Mouse (Mus musculus) stomach, embryonic 15.5 days (tissue): Measurements from ENCODE around the gene Plpp1. TPM values are rescaled to one million over a fixed set of nuclear protein-coding genes. Genes with fewer than 3 reads are reported as not detected.

Experiments
- ATAC-seq: fragments of 200-750 bp; cut with Nextera tagmentation; 2 replicates; pipeline ENCODE4 v1.8.0; 2017; ENCODE audit warnings: low read depth, moderate number of reproducible peaks, moderate TSS enrichment; ENCODE audit not compliant: insufficient read depth, low FRiP score
- H3K27ac ChIP-seq: fragments of 300-500 bp; sonication (generic); 2 replicates; pipeline ENCODE4 v1.5.1; 2015; ENCODE audit warnings: mild to moderate bottlenecking, inconsistent platforms
- H3K27me3 ChIP-seq: fragments of 300-500 bp; sonication (generic); replicated peaks from 2 replicates; pipeline ENCODE4 v1.6.1; 2015; ENCODE audit warnings: inconsistent platforms
- H3K36me3 ChIP-seq: fragments of 300-500 bp; sonication (generic); 2 replicates; pipeline ENCODE4 v1.6.1; 2015; ENCODE audit warnings: inconsistent platforms
- H3K4me1 ChIP-seq: fragments of 300-500 bp; sonication (generic); 2 replicates; pipeline ENCODE4 v1.6.1; 2015; ENCODE audit warnings: inconsistent platforms
- H3K4me2 ChIP-seq: fragments of 300-500 bp; sonication (generic); 2 replicates; pipeline ENCODE4 v1.6.1; 2015; ENCODE audit warnings: mild to moderate bottlenecking, inconsistent platforms
- H3K4me3 ChIP-seq: fragments of 300-500 bp; sonication (generic); replicated peaks from 2 replicates; pipeline ENCODE4 v1.5.1; 2015; ENCODE audit warnings: inconsistent platforms
- H3K9ac ChIP-seq: fragments of 300-500 bp; sonication (generic); 2 replicates; pipeline ENCODE4 v1.6.1; 2015; ENCODE audit warnings: inconsistent platforms
- H3K9me3 ChIP-seq: fragments of 300-500 bp; sonication (generic); 2 replicates; pipeline ENCODE4 v1.6.1; 2016; ENCODE audit warnings: inconsistent platforms
- WGBS: fragments of 180-500 bp; shearing (Covaris S2); methylation state at CpG from one replicate; pipeline ENCODE4 v1.1.7; 2015; 5-methylcytosine and 5-hydroxymethylcytosine counted together
- polyA plus RNA-seq: library from polyadenylated mRNA; unstranded; fragments of >200 nt; fragmentation: Nextera tagmentation; extraction: Ambion mirVana; gene quantifications from 2 replicates; pipeline ENCODE4 v1.2.1, GENCODE M21; 2015

The Plpp1 gene
- polyA plus RNA-seq, 1 experiment from 2014 or later = 102 TPM

GRCm38 (mm10) chr13:112825479-112825878 is 24.9 kb downstream of the Plpp1 start:
- no peaks in the 10 kb centered on the region for H3K9me3 ChIP-seq
- no peak overlapping the region for H3K27ac ChIP-seq
- no peak overlapping the region for H3K4me3 ChIP-seq
- H3K4me1 ChIP-seq = no peaks in the 10 kb centered on the region
- 62% methylated on average over 6 of the region's 6 CpGs for WGBS
- no peak overlapping the region for H3K4me2 ChIP-seq
- H3K36me3 ChIP-seq = no peaks in the 10 kb centered on the region
- H3K9ac ChIP-seq = no peak overlapping the region
- no peak for ATAC-seq
- H3K27me3 ChIP-seq = no peaks in the 10 kb centered on the region

GRCm38 (mm10) chr13:112829619-112830018 is 29.0 kb downstream of the Plpp1 start:
- no peak overlapping the region for H3K4me3 ChIP-seq
- no peaks in the 10 kb centered on the region for H3K9me3 ChIP-seq
- no peak overlapping the region for H3K9ac ChIP-seq
- no peaks in the 10 kb centered on the region for H3K27me3 ChIP-seq
- no peak overlapping the region for H3K27ac ChIP-seq
- 80% methylated on average over 2 of the region's 2 CpGs for WGBS
- ATAC-seq = no peak
- H3K36me3 ChIP-seq = no peaks in the 10 kb centered on the region
- no peak overlapping the region for H3K4me2 ChIP-seq
- peaks cover 2% of the 10 kb centered on the region; the same call in 1 of the 2 replicates for H3K4me1 ChIP-seq

DNA sequence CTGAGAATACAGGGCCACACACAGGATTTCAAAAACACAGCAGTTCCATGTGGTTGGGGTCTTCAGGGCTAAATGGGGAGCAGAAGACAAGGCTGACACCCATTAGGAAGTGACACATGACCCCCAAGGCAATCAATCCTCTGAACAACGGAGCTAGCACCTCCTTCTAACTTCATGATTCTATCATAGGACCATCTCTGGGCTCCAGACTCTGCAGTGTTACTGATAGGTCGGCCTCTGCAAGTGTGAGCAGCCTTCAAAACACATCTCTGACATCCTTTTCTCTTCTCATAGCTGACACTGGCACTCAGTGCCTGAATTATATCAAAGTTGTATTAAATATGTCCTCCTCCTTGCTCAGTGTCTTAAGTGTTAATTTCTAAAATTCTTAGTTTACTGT is 32.0 kb downstream of the Plpp1 start:
- Histone ChIP-seq H3K27ac (no peak overlapping the region), H3K4me1 (peaks cover 5% of the 10 kb centered on the region; the same call in 1 of the 2 replicates), H3K27me3 (no peaks in the 10 kb centered on the region), H3K9ac (no peak overlapping the region), H3K9me3 (no peaks in the 10 kb centered on the region), H3K36me3 (no peaks in the 10 kb centered on the region), H3K4me3 (no peak overlapping the region), H3K4me2 (no peak overlapping the region)
- 35% methylated on average over 2 of the region's 2 CpGs for WGBS
- no peak for ATAC-seq

GRCm38 (mm10) chr13:112833253-112833894 is 32.8 kb downstream of the Plpp1 start:
- Histone ChIP-seq H3K9me3 (no peaks in the 10 kb centered on the region), H3K36me3 (no peaks in the 10 kb centered on the region), H3K4me1 (peaks cover 5% of the 10 kb centered on the region; the same call in 1 of the 2 replicates), H3K4me2 (no peak overlapping the region), H3K9ac (no peak overlapping the region), H3K27ac (no peak overlapping the region), H3K27me3 (no peaks in the 10 kb centered on the region), H3K4me3 (no peak overlapping the region)
- 73% methylated on average over 20 of the region's 20 CpGs for WGBS
- peak; percentile 45; the same call in 1 of the 2 replicates for ATAC-seq

GRCm38 (mm10) chr13:112833895-112834263 is 33.3 kb downstream of the Plpp1 start:
- Histone ChIP-seq H3K27ac (no peak overlapping the region), H3K4me1 (peaks cover 5% of the 10 kb centered on the region; the same call in 1 of the 2 replicates), H3K4me2 (no peak overlapping the region), H3K9ac (no peak overlapping the region), H3K36me3 (no peaks in the 10 kb centered on the region), H3K27me3 (no peaks in the 10 kb centered on the region), H3K4me3 (no peak overlapping the region), H3K9me3 (no peaks in the 10 kb centered on the region)
- no peak for ATAC-seq
- WGBS = 58% methylated on average over 3 of the region's 3 CpGs

GRCm38 (mm10) chr13:112835113-112835512 is 34.5 kb downstream of the Plpp1 start:
- H3K27ac ChIP-seq = 0 out of 2 replicates have a peak overlapping the region, but pooled peaks have one; percentile 19
- no peaks in the 10 kb centered on the region for H3K9me3 ChIP-seq
- no peaks in the 10 kb centered on the region for H3K36me3 ChIP-seq
- 46% methylated on average over 12 of the region's 12 CpGs for WGBS
- no peak overlapping the region for H3K9ac ChIP-seq
- H3K27me3 ChIP-seq = no peaks in the 10 kb centered on the region
- H3K4me3 ChIP-seq = no peak overlapping the region
- H3K4me2 ChIP-seq = no peak overlapping the region
- ATAC-seq = peak; percentile 38; the same call in 1 of the 2 replicates
- peaks cover 5% of the 10 kb centered on the region; the same call in 1 of the 2 replicates for H3K4me1 ChIP-seq

DNA sequence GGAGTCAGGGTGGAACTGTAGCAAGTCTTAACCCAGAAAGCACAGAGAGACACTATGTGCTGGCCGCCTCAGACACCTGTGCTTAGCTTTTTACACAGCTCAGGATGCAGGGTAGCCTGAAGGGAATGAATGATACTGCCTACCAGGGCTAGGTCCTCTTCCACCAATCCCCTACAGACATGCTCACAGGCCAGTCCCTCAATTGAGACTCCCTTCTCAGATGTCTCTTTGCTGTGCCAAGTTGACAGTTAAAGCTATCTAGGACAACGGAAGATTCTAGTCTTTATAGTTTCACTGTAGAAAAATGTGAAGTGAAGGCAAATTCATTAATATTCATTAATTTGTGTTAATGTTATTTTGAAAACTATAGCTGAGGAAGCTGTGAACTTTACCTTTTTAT is 36.4 kb downstream of the Plpp1 start:
- 80% methylated on average over 2 of the region's 2 CpGs for WGBS
- H3K4me3 ChIP-seq = no peak overlapping the region

GRCm38 (mm10) chr13:112837621-112838155 is 37.1 kb downstream of the Plpp1 start:
- no peak overlapping the region for H3K27ac ChIP-seq
- no peaks in the 10 kb centered on the region for H3K9me3 ChIP-seq
- no peaks in the 10 kb centered on the region for H3K36me3 ChIP-seq
- no peak overlapping the region for H3K9ac ChIP-seq
- no peak for ATAC-seq
- H3K4me1 ChIP-seq = 0 out of 2 replicates have a peak, but pooled peaks cover 3% of the 10 kb centered on the region
- H3K27me3 ChIP-seq = no peaks in the 10 kb centered on the region
- H3K4me3 ChIP-seq = no peak overlapping the region
- no peak overlapping the region for H3K4me2 ChIP-seq
- WGBS = 79% methylated on average over 9 of the region's 9 CpGs

More for the DNA sequence above, 36.4 kb downstream of the Plpp1 start:
- ATAC-seq = no peak
- Histone ChIP-seq H3K36me3 (no peaks in the 10 kb centered on the region), H3K9ac (no peak overlapping the region), H3K4me2 (no peak overlapping the region), H3K27me3 (no peaks in the 10 kb centered on the region), H3K9me3 (no peaks in the 10 kb centered on the region), H3K27ac (no peak overlapping the region), H3K4me1 (peaks cover 5% of the 10 kb centered on the region; the same call in 1 of the 2 replicates)

DNA sequence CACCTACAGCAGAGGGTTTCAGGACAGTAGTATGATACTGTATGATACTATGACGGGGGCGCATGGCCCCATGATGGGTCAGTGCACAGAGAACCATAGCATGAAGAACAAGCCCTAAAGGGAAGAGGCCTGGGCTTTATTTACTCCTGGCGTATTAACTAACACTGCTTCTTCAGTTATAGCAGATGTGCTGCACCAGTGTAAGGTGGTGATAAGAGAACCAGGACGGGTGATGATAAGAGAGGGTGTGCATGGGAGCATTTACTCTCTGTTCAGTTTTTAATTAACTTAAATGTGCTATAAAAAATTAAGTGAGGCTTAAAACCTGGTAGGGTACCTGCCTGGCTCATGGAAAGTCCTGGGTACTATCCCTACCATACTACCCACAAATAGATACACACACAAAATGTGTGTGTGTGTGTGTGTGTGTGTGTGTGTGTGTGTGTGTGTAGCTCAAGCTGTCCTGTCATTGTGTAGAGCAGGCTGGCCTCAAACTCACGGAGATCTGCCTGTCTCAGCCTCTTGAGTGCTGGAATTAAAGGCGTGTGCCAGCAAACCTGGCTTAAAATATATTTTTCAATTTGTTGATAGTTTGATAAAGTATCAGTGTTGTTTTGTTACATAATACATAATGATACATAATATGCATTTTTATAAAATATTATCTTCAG is 38.1 kb downstream of the Plpp1 start:
- 86% methylated on average over 6 of the region's 6 CpGs for WGBS
- Histone ChIP-seq H3K4me1 (0 out of 2 replicates have a peak, but pooled peaks cover 2% of the 10 kb centered on the region), H3K27ac (no peak overlapping the region), H3K36me3 (no peaks in the 10 kb centered on the region), H3K9me3 (no peaks in the 10 kb centered on the region), H3K9ac (no peak overlapping the region), H3K4me3 (no peak overlapping the region), H3K27me3 (no peaks in the 10 kb centered on the region), H3K4me2 (no peak overlapping the region)
- peak; percentile 90; the same call in 1 of the 2 replicates for ATAC-seq

DNA sequence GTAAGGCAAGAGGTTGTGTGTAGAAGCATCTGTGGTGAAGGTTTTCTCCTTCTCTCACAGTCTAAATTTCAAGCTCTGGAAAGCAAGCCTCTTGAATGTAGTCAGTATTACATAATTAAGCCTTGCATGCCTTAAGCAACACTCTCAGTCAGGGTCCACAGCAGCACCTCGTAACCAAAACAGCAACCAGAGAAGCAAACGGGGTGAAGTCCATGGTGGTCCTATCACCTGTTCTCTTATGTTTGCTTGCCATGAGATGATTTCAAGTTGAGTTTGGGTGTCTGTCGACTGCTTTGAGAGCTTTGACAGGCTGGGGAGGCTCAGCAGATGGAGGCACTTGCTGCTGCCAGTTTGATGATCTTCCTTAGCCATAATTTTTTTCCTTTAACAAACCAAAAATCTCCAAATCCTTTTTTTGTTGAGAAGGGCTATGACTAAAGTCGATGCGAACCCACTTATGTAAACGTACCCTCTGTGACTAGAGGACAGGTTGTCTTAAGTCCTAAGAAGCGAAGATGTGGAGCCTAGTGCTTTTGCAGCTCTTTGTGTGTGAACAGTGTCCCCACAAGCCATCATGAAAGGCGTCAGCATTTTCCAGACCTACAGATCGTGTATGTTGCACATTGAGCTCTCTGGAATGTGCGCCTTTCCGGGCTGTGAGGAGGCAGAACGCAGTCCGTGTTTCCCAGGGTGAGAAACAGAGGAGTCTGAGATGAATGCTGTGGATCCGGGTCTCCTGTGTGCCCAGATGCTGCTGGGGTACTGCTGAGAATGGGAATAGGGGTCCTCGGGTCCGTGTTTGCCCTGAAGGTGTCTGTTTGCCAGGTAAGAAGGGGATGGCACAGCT is 39.9 kb downstream of the Plpp1 start:
- H3K4me3 ChIP-seq = no peak overlapping the region
- no peak overlapping the region for H3K27ac ChIP-seq
- no peak for ATAC-seq
- peaks cover 9% of the 10 kb centered on the region; the same call in 1 of the 2 replicates for H3K36me3 ChIP-seq
- 83% methylated on average over 16 of the region's 16 CpGs for WGBS
- no peaks in the 10 kb centered on the region for H3K9me3 ChIP-seq
- no peak overlapping the region for H3K4me2 ChIP-seq
- no peak overlapping the region for H3K9ac ChIP-seq
- no peaks in the 10 kb centered on the region for H3K4me1 ChIP-seq
- H3K27me3 ChIP-seq = no peaks in the 10 kb centered on the region

DNA sequence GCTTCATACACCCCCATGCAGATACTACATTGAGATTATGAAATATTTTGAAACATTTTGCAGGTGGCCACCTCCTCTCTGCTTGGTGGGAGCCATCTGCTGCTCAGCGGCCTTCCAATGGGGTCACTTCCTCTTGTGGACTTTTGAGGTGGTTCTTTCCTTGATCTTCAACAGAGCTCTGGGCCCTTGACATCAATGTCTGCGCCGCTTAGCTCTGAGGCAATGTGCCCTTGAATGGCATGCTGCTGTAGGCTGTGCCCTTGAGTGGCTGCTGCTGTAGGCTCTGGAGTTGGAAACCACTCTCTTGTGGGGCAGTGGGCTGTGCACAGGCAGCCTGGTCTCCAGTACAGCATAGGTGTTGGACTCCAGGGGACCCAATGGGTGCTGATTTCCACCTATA is 45.3 kb downstream of the Plpp1 start:
- ATAC-seq = no peak
- 95% methylated on average over 3 of the region's 3 CpGs for WGBS
- Histone ChIP-seq H3K4me1 (no peaks in the 10 kb centered on the region), H3K4me2 (no peak overlapping the region), H3K36me3 (peaks cover 16% of the 10 kb centered on the region; the same call in 1 of the 2 replicates), H3K27ac (no peak overlapping the region), H3K9me3 (no peaks in the 10 kb centered on the region), H3K9ac (no peak overlapping the region), H3K4me3 (no peak overlapping the region), H3K27me3 (no peaks in the 10 kb centered on the region)
